Mouse (Mus musculus) heart, postnatal 0 days (tissue): Measurements from ENCODE around the gene Tinf2. TPM values are rescaled to one million over a fixed set of nuclear protein-coding genes. Genes with fewer than 3 reads are reported as not detected.

ENCODE experiments used
- ATAC-seq: fragments of 200-750 bp; cut with Nextera tagmentation; 2 replicates; pipeline ENCODE4 v1.8.0; 2017; ENCODE audit warnings: low read depth, moderate number of reproducible peaks, moderate library complexity; ENCODE audit not compliant: insufficient read depth
- DNase-seq: peaks from one replicate; pipeline ENCODE4 v3.0.0-alpha.2; 2016; ENCODE audit warnings: low spot score
- H3K27ac ChIP-seq: fragments of 300-500 bp; sonication (generic); 2 replicates; pipeline ENCODE4 v1.5.1; 2014; ENCODE audit warnings: low read depth, mild to moderate bottlenecking
- H3K27me3 ChIP-seq: fragments of 300-500 bp; sonication (generic); 2 replicates; pipeline ENCODE4 v1.6.1; 2014; ENCODE audit warnings: low read length, mixed read lengths; ENCODE audit not compliant: control insufficient read depth, insufficient read depth
- H3K36me3 ChIP-seq: fragments of 300-500 bp; sonication (generic); replicated peaks from 2 replicates; pipeline ENCODE4 v1.6.1; 2014; ENCODE audit warnings: low read length, mixed read lengths; ENCODE audit not compliant: control insufficient read depth, insufficient read depth
- H3K4me1 ChIP-seq: fragments of 300-500 bp; sonication (generic); 2 replicates; pipeline ENCODE4 v1.6.1; 2014; ENCODE audit warnings: antibody characterized with exemption; ENCODE audit not compliant: control insufficient read depth, insufficient read depth
- H3K4me2 ChIP-seq: fragments of 300-500 bp; sonication (generic); 2 replicates; pipeline ENCODE4 v1.6.1; 2014; ENCODE audit warnings: low read depth, mild to moderate bottlenecking, low read length, moderate library complexity
- H3K4me3 ChIP-seq: fragments of 300-500 bp; sonication (generic); 2 replicates; pipeline ENCODE4 v1.5.1; 2014; ENCODE audit warnings: low read depth, low read length
- H3K9ac ChIP-seq: fragments of 300-500 bp; sonication (generic); replicated peaks from 2 replicates; pipeline ENCODE4 v1.6.1; 2014; ENCODE audit warnings: low read depth, low read length, mixed read lengths
- H3K9me3 ChIP-seq: fragments of 300-500 bp; sonication (generic); replicated peaks from 2 replicates; pipeline ENCODE4 v1.6.1; 2016; ENCODE audit warnings: low read length; ENCODE audit not compliant: control insufficient read depth
- CTCF ChIP-seq: IDR thresholded peaks from 2 replicates; pipeline ENCODE4 v1.5.1; 2016; ENCODE audit warnings: antibody characterized with exemption, control low read depth, low read depth
- EP300 ChIP-seq: IDR thresholded peaks from 2 replicates; pipeline ENCODE4 v1.6.1; 2016; ENCODE audit warnings: antibody characterized with exemption, low read depth
- WGBS: fragments of 180-500 bp; shearing (Covaris S2); extraction: QIAGEN DNeasy Blood & Tissue Kit; methylation state at CpG from one replicate; pipeline ENCODE4 v1.1.7; 2014; 5-methylcytosine and 5-hydroxymethylcytosine counted together
- polyA plus RNA-seq: library from polyadenylated mRNA; unstranded; fragments of >200 nt; fragmentation: Nextera tagmentation; extraction: Ambion mirVana; gene quantifications from 2 replicates; pipeline ENCODE4 v1.2.1, GENCODE M21; 2015
- total RNA-seq: library from RNA; depleted of rRNA; stranded (reverse); fragments of >200 nt; gene quantifications from 2 replicates; pipeline ENCODE4 v1.2.3, GENCODE M21; 2014; ENCODE audit warnings: low replicate concordance

Gene Tinf2
- total and polyA plus RNA-seq, 2 experiments from 2014 or later = 11.9 to 15.9 TPM

- Histone ChIP-seq H3K27ac (peak overlapping the region; percentile 94), H3K9me3 (no peaks in the 10 kb centered on the region), H3K4me3 (no peak overlapping the region), H3K4me2 (no peak overlapping the region), H3K36me3 (peaks cover 20% of the 10 kb centered on the region), H3K4me1 (peaks cover 24% of the 10 kb centered on the region), H3K27me3 (no peaks in the 10 kb centered on the region), H3K9ac (no peak overlapping the region)
- WGBS = 53% methylated on average over 5 of the region's 5 CpGs
- no peak for ATAC-seq
- DNase-seq = no peak
- no peak for TF ChIP-seq EP300
- TF ChIP-seq CTCF = no peak
Observed at GRCm38 (mm10) chr14:55658011-55658410, 23.6 kb downstream of the Tinf2 start.

DNA sequence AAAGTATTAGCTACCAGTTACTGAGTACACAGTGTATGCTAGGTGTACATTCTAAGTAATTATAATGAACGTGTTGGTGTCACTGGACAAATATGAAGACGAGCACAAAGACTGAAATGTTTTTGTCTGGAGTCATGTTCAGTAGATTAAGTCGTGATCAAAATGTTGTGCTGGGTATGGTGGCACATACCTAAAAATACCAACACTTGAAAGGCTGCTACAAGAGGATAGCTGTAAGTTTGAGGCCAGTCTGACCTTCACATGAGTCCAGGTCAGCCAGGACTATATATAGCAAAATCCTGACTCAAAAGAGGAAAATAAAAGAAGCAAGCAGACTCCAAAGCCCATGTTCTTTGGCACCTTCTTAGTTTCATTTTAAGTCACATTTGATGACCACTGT, 24.7 kb downstream of the Tinf2 start:
- Histone ChIP-seq H3K4me2 (peak overlapping the region; percentile 16; the same call in 1 of the 2 replicates), H3K9ac (no peak overlapping the region), H3K27ac (peak overlapping the region; percentile 94), H3K27me3 (no peaks in the 10 kb centered on the region), H3K36me3 (peaks cover 15% of the 10 kb centered on the region), H3K9me3 (no peaks in the 10 kb centered on the region), H3K4me3 (no peak overlapping the region), H3K4me1 (peaks cover 24% of the 10 kb centered on the region)
- ATAC-seq = peak; percentile 78
- TF ChIP-seq CTCF (no peak), EP300 (no peak)
- 38% methylated on average over 3 of the region's 3 CpGs for WGBS
- DNase-seq = peak; percentile 78

GRCm38 (mm10) chr14:55651528-55651927, 30.1 kb downstream of the Tinf2 start:
- DNase-seq (no peak), ATAC-seq (no peak)
- WGBS = 74% methylated on average over 7 of the region's 7 CpGs

DNA sequence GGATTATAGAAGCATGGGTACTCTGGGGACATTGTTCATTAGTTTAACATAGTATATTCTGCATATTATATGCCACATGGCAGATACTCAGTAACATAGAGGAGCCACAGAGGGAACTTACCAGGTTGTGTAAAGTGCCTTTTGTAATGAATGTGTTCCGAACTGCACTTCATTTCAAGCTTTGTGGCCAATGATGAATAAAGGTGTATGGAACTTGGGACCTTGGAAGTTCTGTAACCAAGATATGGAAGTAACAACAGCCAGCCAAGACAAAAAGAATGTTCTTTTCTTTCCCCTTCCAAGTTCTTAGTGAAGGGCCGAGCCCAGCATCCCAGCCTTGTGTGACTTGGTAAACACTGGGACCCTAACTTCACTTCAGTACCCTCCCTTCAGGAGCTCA, 31.7 kb downstream of the Tinf2 start, which contains the start of gene Tssk4:
Gene Tssk4, plus strand, starts transcription at position 301 of the 400 bp plus-strand sequence.
- H3K4me1 ChIP-seq = no peaks in the 10 kb centered on the region
- no peaks in the 10 kb centered on the region for H3K9me3 ChIP-seq
- WGBS = 87% methylated on average over 2 of the region's 2 CpGs
- DNase-seq (no peak), ATAC-seq (no peak)
- no peak for TF ChIP-seq EP300
- TF ChIP-seq CTCF = no peak
- no peak within 1 kb of the TSS for H3K4me2 ChIP-seq
- no peak within 1 kb of the TSS for H3K9ac ChIP-seq
- H3K36me3 ChIP-seq = peaks cover 10% of the 10 kb centered on the region; the same call in 1 of the 2 replicates
- no peak within 1 kb of the TSS for H3K27ac ChIP-seq
- H3K4me3 ChIP-seq = no peak within 1 kb of the TSS
- no peaks in the 10 kb centered on the region for H3K27me3 ChIP-seq

More at GRCm38 (mm10) chr14:55651528-55651927, 30.1 kb downstream of the Tinf2 start:
- Histone ChIP-seq H3K27ac (no peak overlapping the region), H3K4me3 (no peak overlapping the region), H3K27me3 (no peaks in the 10 kb centered on the region), H3K9me3 (no peaks in the 10 kb centered on the region), H3K9ac (no peak overlapping the region), H3K4me2 (no peak overlapping the region), H3K4me1 (no peaks in the 10 kb centered on the region), H3K36me3 (peaks cover 3% of the 10 kb centered on the region; the same call in 1 of the 2 replicates)
- TF ChIP-seq CTCF (no peak), EP300 (no peak)

GRCm38 (mm10) chr14:55644261-55644888, 37.2 kb downstream of the Tinf2 start:
- Histone ChIP-seq H3K4me3 (peak overlapping the region; percentile 98), H3K27ac (peak overlapping the region; percentile 98), H3K4me2 (peak overlapping the region; percentile 96), H3K27me3 (no peaks in the 10 kb centered on the region), H3K4me1 (peaks cover 17% of the 10 kb centered on the region), H3K9ac (peak overlapping the region; percentile 86), H3K9me3 (no peaks in the 10 kb centered on the region), H3K36me3 (peaks cover 32% of the 10 kb centered on the region)
- no peak for TF ChIP-seq CTCF
- ATAC-seq (no peak), DNase-seq (peak; percentile 26)
- 15% methylated on average over 17 of the region's 17 CpGs for WGBS
